Mouse (Mus musculus): ENCODE data around the gene Cenpm.
"Not testable (repeated sequence)": the region's sequence is repeated elsewhere in the genome, so short reads cannot be mapped to it uniquely, and the experiment has no call there.

The Cenpm gene

DNA sequence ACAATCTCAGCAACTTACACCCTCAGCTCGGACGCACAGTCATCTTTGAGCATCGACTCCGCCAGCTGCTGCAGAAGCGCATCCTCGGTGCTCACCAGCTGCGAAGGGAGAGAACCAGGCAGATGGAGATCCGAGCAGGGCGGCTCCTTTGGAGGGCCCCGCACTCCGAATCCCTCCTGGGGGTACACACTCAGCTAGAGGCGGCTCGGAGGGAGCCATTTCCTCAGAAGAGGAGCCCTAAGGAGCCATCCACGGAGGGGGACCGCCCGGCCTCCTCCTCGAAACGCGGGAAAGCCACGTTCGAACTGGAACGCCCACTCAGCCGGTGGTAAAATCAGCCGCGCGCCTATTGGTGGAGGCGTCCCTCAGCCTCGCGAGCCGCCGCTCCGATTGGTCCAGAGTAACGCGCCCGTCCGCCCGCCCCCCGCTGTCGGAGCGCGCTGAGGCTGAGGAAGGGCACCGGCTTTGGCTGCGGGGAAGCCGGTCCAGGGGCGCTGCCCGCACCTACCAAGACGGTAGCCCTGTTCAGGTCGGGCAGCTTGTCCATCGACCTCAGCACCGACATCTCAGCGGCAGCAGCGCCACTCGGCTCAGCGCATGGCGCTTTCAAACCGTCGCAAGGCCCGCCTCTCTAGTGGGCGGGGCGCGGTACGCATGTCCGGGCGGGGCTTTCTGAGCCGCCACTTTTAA, at the start of gene Cenpm:
Gene Cenpm, minus strand, starts transcription at position 634 of the 690 bp plus-strand sequence.
- DNase-seq (ENCODE audit: low spot score in 2 of 2) = peak; percentile 94 to 98

DNA sequence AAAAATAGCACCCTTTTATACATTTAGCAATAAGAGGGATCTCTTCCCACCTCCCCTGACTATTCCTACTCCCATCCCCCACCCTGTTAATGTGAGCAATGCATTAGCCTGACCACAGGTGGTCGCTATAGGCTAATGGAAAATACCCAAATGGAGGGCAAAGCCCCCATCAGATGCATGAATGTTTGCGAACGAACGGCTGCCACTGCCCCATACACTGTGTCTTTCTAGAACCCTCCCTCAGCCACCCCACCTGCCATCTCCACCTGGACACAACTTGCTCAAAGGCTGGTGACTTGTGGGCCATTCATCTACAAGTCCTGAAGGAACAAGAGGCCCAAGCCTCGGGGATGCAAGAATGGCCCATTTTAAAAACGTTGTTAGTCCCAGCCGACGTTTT, 49.5 kb upstream of the Cenpm start:
- no peak for DNase-seq (ENCODE audit: low spot score in 2 of 2)

DNA sequence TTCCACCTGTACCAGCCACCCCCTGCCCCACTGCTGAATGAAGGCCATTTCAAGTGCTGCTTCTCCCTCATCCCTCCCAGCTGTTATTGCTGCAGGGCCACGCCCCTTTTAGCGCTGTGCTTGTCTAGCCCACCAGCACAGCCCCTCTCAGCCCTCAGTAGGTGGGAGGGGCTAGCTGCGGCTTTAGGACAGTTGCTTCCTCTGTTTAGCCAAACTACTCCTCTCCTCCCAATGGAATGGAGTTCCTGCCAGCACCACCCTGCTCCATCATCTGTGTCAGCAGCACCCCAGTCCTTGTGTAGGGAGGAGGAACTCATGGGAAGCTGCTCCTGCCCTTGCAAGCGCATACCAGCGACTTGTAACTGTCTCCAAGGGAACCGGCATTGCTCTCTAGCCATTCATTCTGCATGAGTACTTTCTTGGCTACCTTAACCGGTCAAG, 48.7 kb upstream of the Cenpm start:
- no peak for DNase-seq (ENCODE audit: low spot score in 2 of 2)

DNA sequence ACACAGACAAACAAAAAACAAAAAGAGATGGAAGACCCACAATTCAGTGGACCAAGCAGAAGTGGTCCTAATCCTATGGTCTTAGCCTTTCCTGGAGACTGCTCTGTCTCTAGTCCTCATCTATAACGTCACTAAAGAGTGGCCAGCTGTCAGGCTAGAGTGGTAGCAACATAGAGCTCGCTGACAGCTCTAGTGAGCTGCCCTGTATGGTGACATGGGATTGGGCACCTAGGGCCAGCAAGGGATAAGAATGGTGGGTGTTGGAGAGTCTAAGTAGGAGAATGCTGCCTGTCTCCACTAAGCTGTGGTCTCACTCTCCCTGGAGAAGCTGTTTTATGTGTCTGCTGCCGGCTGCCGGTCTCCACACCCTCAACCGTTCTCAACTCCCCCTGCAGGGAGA, 48.3 kb upstream of the Cenpm start:
- DNase-seq (ENCODE audit: low spot score in 2 of 2) = no peak

GRCm38 (mm10) chr15:82290252-82290651, 45.7 kb upstream of the Cenpm start:
- no peak for DNase-seq (ENCODE audit: low spot score in 2 of 2)

GRCm38 (mm10) chr15:82286157-82286556, 41.6 kb upstream of the Cenpm start:
- DNase-seq (ENCODE audit: low spot score in 2 of 2) = no peak

- DNase-seq (ENCODE audit: low spot score in 2 of 2) = no peak
Observed at GRCm38 (mm10) chr15:82280638-82281037, 36.1 kb upstream of the Cenpm start.

- DNase-seq (ENCODE audit: low spot score in 2 of 2) = no peak
Observed at GRCm38 (mm10) chr15:82277591-82277990, 33.0 kb upstream of the Cenpm start.

- no peak for DNase-seq (ENCODE audit: low spot score in 2 of 2)
Observed at GRCm38 (mm10) chr15:82274927-82275901, 30.7 kb upstream of the Cenpm start.

DNA sequence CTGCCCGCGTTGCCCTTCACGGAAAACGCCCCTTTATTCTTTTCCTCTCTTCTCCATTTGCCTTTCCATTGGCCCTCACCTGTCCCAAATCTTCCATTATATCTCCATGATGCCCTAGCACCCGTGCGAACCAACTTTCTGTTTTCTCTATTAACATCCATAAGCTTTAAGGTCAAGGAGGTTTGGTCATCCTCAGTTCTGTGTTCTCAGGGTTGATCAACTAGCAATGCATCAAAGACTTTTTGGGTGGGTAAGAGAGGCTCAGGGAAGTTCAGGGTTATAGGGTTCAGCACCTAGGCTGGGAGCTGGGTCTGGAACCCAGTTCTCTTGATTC, 30.0 kb upstream of the Cenpm start, which contains the start of gene Sept3:
Gene Sept3, plus strand, starts transcription at position 301 of the 334 bp plus-strand sequence.
- DNase-seq (ENCODE audit: low spot score in 2 of 2) = no peak

DNA sequence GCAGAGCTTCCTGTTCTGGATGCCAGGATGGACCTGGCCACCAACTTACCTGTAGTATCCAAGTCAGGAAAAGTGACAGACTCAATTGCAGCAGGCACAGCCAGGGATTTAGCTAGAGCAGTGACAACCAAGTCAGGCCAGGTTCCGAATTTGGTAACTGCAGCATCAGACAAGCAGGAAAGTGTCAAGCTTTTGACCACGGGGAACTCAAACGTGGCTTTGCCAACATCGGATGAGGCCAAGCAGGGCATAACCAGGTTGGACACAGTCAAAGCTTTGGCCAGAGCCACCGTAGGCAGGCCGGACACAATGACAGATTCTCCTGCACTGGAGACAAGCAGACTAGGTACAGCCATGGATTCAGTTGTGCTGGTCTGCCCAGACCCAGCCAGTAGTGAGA, 27.7 kb upstream of the Cenpm start:
- no peak for DNase-seq (ENCODE audit: low spot score in 2 of 2)

- DNase-seq (ENCODE audit: low spot score in 2 of 2) = peak; percentile 56 to 87
Observed at GRCm38 (mm10) chr15:82271201-82271600, 26.7 kb upstream of the Cenpm start.

DNA sequence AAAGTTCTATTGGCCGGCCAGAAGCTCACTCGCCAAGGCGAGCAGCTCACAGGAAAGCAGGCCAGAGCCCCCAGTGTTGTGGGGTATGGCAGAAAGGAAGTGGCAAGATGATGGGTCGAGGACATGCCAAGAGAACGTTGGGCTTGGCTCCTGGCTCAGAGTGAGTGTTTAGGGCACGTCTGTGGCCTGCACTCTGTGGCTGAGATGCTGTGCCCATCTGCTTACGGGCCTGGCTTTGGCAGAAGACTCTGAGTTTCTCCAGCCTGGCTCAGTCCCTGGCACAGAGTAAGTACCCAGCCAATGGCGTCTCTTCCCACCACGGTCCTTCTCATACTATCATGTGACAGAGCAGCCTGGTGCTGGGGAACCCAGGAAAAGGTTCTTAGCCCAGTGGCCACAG, 24.2 kb upstream of the Cenpm start:
- DNase-seq (ENCODE audit: low spot score in 2 of 2) = no peak

GRCm38 (mm10) chr15:82268185-82268584, 23.6 kb upstream of the Cenpm start:
- no peak for DNase-seq (ENCODE audit: low spot score in 2 of 2)

- DNase-seq (ENCODE audit: low spot score in 2 of 2) = peak; percentile 61 to 88
Observed at GRCm38 (mm10) chr15:82266356-82266755, 21.8 kb upstream of the Cenpm start.

DNA sequence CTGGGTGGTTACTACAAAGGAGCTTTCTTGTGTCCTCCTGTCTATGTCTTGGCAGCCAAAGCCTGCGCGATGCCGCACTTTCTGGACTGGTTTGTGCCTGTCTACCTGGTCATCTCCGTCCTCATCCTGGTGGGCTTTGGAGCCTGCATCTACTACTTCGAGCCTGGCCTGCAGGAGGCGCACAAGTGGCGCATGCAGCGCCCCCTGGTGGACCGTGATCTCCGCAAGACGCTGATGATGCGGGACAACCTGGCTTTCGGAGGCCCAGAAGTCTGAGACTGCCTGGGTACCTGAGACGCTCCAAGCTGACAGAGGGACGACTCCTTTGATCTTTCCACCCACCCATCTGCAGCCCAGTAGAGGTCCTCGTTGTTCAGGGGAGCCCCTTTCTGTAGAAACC, 15.0 kb upstream of the Cenpm start:
- peak; percentile 78 to 93 for DNase-seq (ENCODE audit: low spot score in 2 of 2)

- DNase-seq (ENCODE audit: low spot score in 2 of 2) = no peak
Observed at GRCm38 (mm10) chr15:82255944-82256383, 11.4 kb upstream of the Cenpm start.

DNA sequence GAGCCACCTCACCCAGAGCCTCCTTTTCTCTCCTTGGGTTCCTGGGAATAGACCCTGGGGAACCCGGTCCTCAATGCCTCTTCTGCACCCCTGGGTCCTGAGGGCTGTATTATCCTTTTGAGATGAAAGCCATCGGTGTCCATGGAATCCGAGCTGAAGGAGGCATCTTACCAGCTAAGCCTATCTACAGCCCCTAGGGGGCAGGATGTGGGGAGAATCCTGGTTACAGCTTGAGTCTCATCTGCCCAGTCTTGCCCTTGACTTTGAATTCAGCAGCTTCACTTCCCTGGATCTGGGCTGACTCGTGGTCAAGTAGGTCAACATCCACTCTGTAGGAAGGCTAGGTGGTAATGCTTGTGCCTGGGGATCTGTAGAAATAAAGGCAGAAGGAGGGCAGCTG, 10.7 kb upstream of the Cenpm start:
- no peak for DNase-seq (ENCODE audit: low spot score in 2 of 2)

GRCm38 (mm10) chr15:82252097-82252496, 7.5 kb upstream of the Cenpm start, which contains the start of gene 1500009C09Rik:
Gene 1500009C09Rik (plus strand): TSS chr15:82252397.
- DNase-seq (ENCODE audit: low spot score in 2 of 2) = no peak

DNA sequence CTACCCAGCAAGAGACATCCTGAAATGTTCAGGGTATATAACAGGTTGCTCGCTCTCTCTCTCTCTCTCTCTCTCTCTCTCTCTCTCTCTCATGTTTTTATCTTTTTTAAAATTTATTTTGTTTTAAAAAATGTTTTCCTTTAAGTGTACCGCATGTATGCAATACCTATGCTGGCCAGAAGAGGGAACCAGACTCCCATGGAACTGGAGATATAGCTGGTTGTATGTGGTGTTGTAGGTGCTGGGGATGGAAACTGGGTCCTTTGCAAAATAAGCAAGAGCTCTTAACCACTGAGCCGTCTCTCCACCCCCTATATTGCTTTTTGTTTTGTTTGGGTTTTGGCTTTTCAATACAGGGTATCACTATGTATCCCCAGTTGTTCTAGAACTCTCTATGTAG, 7.0 kb upstream of the Cenpm start:
- DNase-seq (ENCODE audit: low spot score in 2 of 2) = no peak

- no peak for DNase-seq (ENCODE audit: low spot score in 2 of 2)
Observed at GRCm38 (mm10) chr15:82247131-82247776, 2.7 kb upstream of the Cenpm start.

DNA sequence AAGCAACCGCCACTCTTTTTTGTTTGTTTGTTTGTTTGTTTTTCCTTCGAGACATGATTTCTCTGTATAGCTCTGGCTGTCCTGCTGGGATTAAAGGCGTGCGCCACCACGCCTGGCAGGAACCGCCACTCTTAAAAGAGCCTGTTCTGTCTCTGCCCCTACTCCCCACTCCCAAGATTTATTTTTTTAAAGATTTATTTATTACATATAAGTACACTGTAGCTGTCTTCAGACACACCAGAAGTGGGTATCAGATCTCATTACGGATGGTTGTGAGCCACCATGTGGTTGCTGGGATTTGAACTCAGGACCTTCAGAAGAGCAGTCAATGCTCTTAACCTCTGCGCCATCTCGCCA, 235 bp upstream of the Cenpm start:
- not testable (repeated sequence) for DNase-seq (ENCODE audit: low spot score in 2 of 2)

Data from spleen, postnatal 4 days (tissue).